ENCODE assay signal across 17 mouse cellular contexts in the genomic region with DNA sequence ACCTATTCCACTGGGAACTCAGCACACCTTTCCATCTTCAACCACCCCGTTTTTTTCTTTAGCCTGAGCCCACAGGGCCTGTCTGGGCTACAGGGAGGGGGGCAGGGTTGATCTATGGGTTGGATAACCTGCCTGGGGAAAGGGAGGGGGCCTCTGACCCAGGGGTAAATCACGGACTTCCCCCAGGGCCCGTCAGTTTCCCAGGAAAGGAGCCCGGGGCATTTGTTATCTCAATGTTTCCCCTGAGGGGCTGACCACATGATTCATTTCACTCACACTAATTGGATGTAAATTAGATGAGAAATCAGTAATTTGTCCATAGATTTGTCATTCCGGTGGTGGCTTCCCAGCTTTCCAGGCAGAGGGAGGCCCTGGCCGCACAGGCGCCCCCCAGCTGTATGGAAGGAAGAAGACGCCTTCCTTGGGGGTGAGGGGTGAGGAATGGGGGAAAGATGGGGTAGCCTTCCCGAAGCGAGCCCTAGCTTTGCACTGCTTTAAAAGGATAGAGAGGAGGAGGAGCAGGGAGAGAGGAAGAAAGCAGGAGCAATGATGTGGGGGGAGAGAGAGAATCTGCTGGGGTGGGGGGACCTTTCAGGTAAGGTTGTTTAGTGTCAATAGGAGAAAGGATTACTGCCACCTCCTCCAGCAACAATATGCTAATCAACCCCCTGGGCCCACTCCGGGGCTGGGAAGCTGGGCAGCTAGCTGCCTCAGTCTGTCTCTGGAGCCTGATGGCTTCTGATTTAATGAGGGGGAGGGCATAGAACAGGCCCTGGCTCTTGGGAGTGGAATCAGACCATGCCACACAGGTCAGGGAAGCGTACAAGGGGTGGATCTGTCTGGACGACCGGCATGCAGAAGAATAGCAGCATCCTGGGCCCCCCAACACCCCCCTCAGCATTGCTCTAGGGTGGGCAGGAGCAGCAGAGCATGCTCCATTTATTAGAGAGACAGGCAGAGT.
DNase-seq lines count a peak whose midpoint lies in the region; ATAC-seq and TF ChIP-seq lines count a peak whose summit lies in the region.
"Had no signal": no experiment of that assay in that cellular context is flagged by ENCODE, and none has a peak within 500 bp of the region (broad histone marks: within the 10 kb centered on the region; RNA-seq: fewer than 3 reads in every experiment).

No protein-coding gene starts in this region.

- no peak for TF ChIP-seq CTCF in brain, embryonic 14.5 days (IDR thresholded peaks at IDR 0.05; ENCODE audit: borderline replicate concordance, extremely low read depth, insufficient read depth, insufficient read length)

- 18% methylated on average over 14 of the region's 14 CpGs for WGBS in forebrain, embryonic 10.5 days
- 11% methylated on average over 14 of the region's 14 CpGs for WGBS in forebrain, embryonic 15.5 days
- WGBS in forebrain, embryonic 16.5 days, result 8% methylated on average over 14 of the region's 14 CpGs
- WGBS in midbrain, embryonic 15.5 days, result 15% methylated on average over 14 of the region's 14 CpGs

- H3K4me3 ChIP-seq in forebrain, embryonic 10.5 days, result 0 out of 2 replicates have a peak overlapping the region, but pooled peaks have one; percentile 8
- no peak overlapping the region for H3K4me3 ChIP-seq in forebrain, embryonic 15.5 days
- H3K4me3 ChIP-seq in forebrain, embryonic 16.5 days (replicated peaks; ENCODE audit: low read length), result no peak overlapping the region
- no peak overlapping the region for H3K4me3 ChIP-seq in midbrain, embryonic 15.5 days
- H3K4me3 ChIP-seq: erythroblast, embryonic 14.5 days; heart, embryonic 15.5 days; limb, embryonic 12.5 days had no signal

- no peak for ATAC-seq in forebrain, embryonic 15.5 days (replicated peaks)
- peak; percentile 26; the same call in 1 of the 2 replicates for ATAC-seq in forebrain, embryonic 16.5 days
- ATAC-seq in midbrain, embryonic 15.5 days (replicated peaks), result peak; percentile 54; the same call in 1 of the 2 replicates

- no peak overlapping the region for H3K4me2 ChIP-seq in forebrain, embryonic 15.5 days (replicated peaks)
- H3K4me2 ChIP-seq in forebrain, embryonic 16.5 days (ENCODE audit: low read length), result no peak overlapping the region
- no peak overlapping the region for H3K4me2 ChIP-seq in midbrain, embryonic 15.5 days
- H3K4me2 ChIP-seq: heart, embryonic 15.5 days; limb, embryonic 12.5 days had no signal

- H3K4me1 ChIP-seq in forebrain, embryonic 10.5 days, result peaks cover 28% of the 10 kb centered on the region
- peaks cover 23% of the 10 kb centered on the region for H3K4me1 ChIP-seq in forebrain, embryonic 15.5 days
- peaks cover 24% of the 10 kb centered on the region for H3K4me1 ChIP-seq in forebrain, embryonic 16.5 days (replicated peaks; ENCODE audit: control insufficient read depth, insufficient read depth, low read length)
- peaks cover 22% of the 10 kb centered on the region for H3K4me1 ChIP-seq in midbrain, embryonic 15.5 days
- H3K4me1 ChIP-seq: heart, embryonic 15.5 days had no signal

- no peak for TF ChIP-seq POLR2A in brain, embryonic 14.5 days (IDR thresholded peaks at IDR 0.05; ENCODE audit: borderline replicate concordance, extremely low read depth, insufficient read depth, insufficient read length, poor library complexity, severe bottlenecking)

- peaks cover 68% of the 10 kb centered on the region for H3K27me3 ChIP-seq in forebrain, embryonic 10.5 days (ENCODE audit: poor library complexity, severe bottlenecking)
- peaks cover 6% of the 10 kb centered on the region; the same call in 1 of the 2 replicates for H3K27me3 ChIP-seq in forebrain, embryonic 15.5 days
- no peaks in the 10 kb centered on the region; the same call in 1 of the 2 replicates for H3K27me3 ChIP-seq in forebrain, embryonic 16.5 days (replicated peaks; ENCODE audit: control insufficient read depth, insufficient read depth, low read length)
- H3K27me3 ChIP-seq in midbrain, embryonic 15.5 days (replicated peaks), result no peaks in the 10 kb centered on the region

- H3K27ac ChIP-seq in forebrain, embryonic 10.5 days, result peak overlapping the region; percentile 60
- H3K27ac ChIP-seq in forebrain, embryonic 15.5 days (replicated peaks), result no peak overlapping the region
- no peak overlapping the region for H3K27ac ChIP-seq in forebrain, embryonic 16.5 days (ENCODE audit: low read length)
- 0 out of 2 replicates have a peak overlapping the region, but pooled peaks have one; percentile 10 for H3K27ac ChIP-seq in midbrain, embryonic 15.5 days
- H3K27ac ChIP-seq: heart, embryonic 15.5 days; limb, embryonic 12.5 days; macrophage had no signal

- peaks cover 4% of the 10 kb centered on the region for H3K9me3 ChIP-seq in forebrain, embryonic 10.5 days
- no peaks in the 10 kb centered on the region for H3K9me3 ChIP-seq in forebrain, embryonic 15.5 days
- no peaks in the 10 kb centered on the region for H3K9me3 ChIP-seq in forebrain, embryonic 16.5 days (ENCODE audit: control insufficient read depth, low read length)
- H3K9me3 ChIP-seq in midbrain, embryonic 15.5 days, result no peaks in the 10 kb centered on the region
- H3K9me3 ChIP-seq: heart, embryonic 15.5 days had no signal

- H3K36me3 ChIP-seq in forebrain, embryonic 10.5 days (replicated peaks), result no peaks in the 10 kb centered on the region
- no peaks in the 10 kb centered on the region for H3K36me3 ChIP-seq in forebrain, embryonic 15.5 days
- H3K36me3 ChIP-seq in forebrain, embryonic 16.5 days (ENCODE audit: control insufficient read depth, insufficient read depth), result no peaks in the 10 kb centered on the region
- H3K36me3 ChIP-seq in midbrain, embryonic 15.5 days (replicated peaks), result no peaks in the 10 kb centered on the region
- H3K36me3 ChIP-seq: heart, embryonic 15.5 days; limb, embryonic 12.5 days had no signal

- no peak for DNase-seq in forebrain, embryonic 10.5 days (ENCODE audit: extremely low spot score, low spot score)
- DNase-seq in brain, embryonic 14.5 days (ENCODE audit: low read depth), result peak; percentile 38
- no peak for DNase-seq in spleen, postnatal 14 days (ENCODE audit: low spot score in 2 of 2)
- no peak for DNase-seq in lung, postnatal 36 days
- no peak for DNase-seq in layer of hippocampus, adult 9-11 months
- DNase-seq: adrenal gland, postnatal 10 days; cerebellum, adult 8-10 months; heart, adult 11 months; kidney, adult 8-10 months; thymus, adult 2 months had no signal

- H3K9ac ChIP-seq in forebrain, embryonic 15.5 days (replicated peaks), result no peak overlapping the region
- no peak overlapping the region for H3K9ac ChIP-seq in forebrain, embryonic 16.5 days (replicated peaks; ENCODE audit: low read depth, low read length)
- no peak overlapping the region for H3K9ac ChIP-seq in midbrain, embryonic 15.5 days
- H3K9ac ChIP-seq: heart, embryonic 15.5 days; limb, embryonic 12.5 days had no signal

Comparison
In these comparisons a context has a peak if more than half of its experiments do, and no peak if none do; other contexts are left out.
1. H3K27ac ChIP-seq: peak in forebrain, embryonic 10.5 days (single experiment) and midbrain, embryonic 15.5 days (single experiment); none in forebrain, embryonic 15.5 days (single experiment) and forebrain, embryonic 16.5 days (single experiment).